Mouse (Mus musculus) forebrain, embryonic 11.5 days (tissue): ENCODE data around the gene Scly. TPM values are rescaled to one million over a fixed set of nuclear protein-coding genes. Genes with fewer than 3 reads are reported as not detected.

Experiments used
- ATAC-seq: fragments of 200-750 bp; cut with Nextera tagmentation; replicated peaks from 2 replicates; pipeline ENCODE4 v1.8.0; 2017; ENCODE audit warnings: moderate TSS enrichment; ENCODE audit not compliant: low FRiP score
- DNase-seq: peaks from one replicate; pipeline ENCODE4 v3.0.0-alpha.2; 2017; ENCODE audit warnings: low spot score
- H3K27ac ChIP-seq: fragments of 300-500 bp; sonication (generic); 2 replicates; pipeline ENCODE4 v1.5.1; 2014; ENCODE audit warnings: low read depth, low read length
- H3K27me3 ChIP-seq: fragments of 300-500 bp; sonication (generic); 2 replicates; pipeline ENCODE4 v1.6.1; 2014; ENCODE audit warnings: mild to moderate bottlenecking, low read length, mixed read lengths; ENCODE audit not compliant: control insufficient read depth, insufficient read depth
- H3K36me3 ChIP-seq: fragments of 300-500 bp; sonication (generic); 2 replicates; pipeline ENCODE4 v1.6.1; 2014; ENCODE audit warnings: mild to moderate bottlenecking, low read length, moderate library complexity, mixed read lengths; ENCODE audit not compliant: control insufficient read depth, insufficient read depth
- H3K4me1 ChIP-seq: fragments of 300-500 bp; sonication (generic); replicated peaks from 2 replicates; pipeline ENCODE4 v1.6.1; 2014; ENCODE audit warnings: low read length, mixed read lengths; ENCODE audit not compliant: control insufficient read depth, insufficient read depth
- H3K4me2 ChIP-seq: fragments of 300-500 bp; sonication (generic); 2 replicates; pipeline ENCODE4 v1.6.1; 2014; ENCODE audit warnings: low read depth, mild to moderate bottlenecking, low read length, moderate library complexity, mixed read lengths; ENCODE audit not compliant: severe bottlenecking
- H3K4me3 ChIP-seq: fragments of 300-500 bp; sonication (generic); 2 replicates; pipeline ENCODE4 v1.5.1; 2014; ENCODE audit warnings: low read depth, low read length
- H3K9ac ChIP-seq: fragments of 300-500 bp; sonication (generic); 2 replicates; pipeline ENCODE4 v1.6.1; 2014; ENCODE audit warnings: low read length
- H3K9me3 ChIP-seq: fragments of 300-500 bp; sonication (generic); 2 replicates; pipeline ENCODE4 v1.6.1; 2016; ENCODE audit warnings: low read length, mixed read lengths; ENCODE audit not compliant: control insufficient read depth
- WGBS: fragments of 180-500 bp; shearing (Covaris S2); extraction: QIAGEN DNeasy Blood & Tissue Kit; methylation state at CpG from one replicate; pipeline ENCODE4 v1.1.7; 2014; 5-methylcytosine and 5-hydroxymethylcytosine counted together
- polyA plus RNA-seq: library from polyadenylated mRNA; unstranded; fragments of >200 nt; fragmentation: Nextera tagmentation; extraction: Ambion mirVana; gene quantifications from 2 replicates; pipeline ENCODE4 v1.2.1, GENCODE M21; 2014

The Scly gene
- polyA plus RNA-seq, 1 experiment from 2014 or later: 14.2 TPM

GRCm38 (mm10) chr1:91292101-91292825 lies 5.9 kb upstream of the Scly start:
- H3K4me1 ChIP-seq: no peaks in the 10 kb centered on the region
- no peak for DNase-seq
- no peak overlapping the region for H3K9ac ChIP-seq
- H3K36me3 ChIP-seq: no peaks in the 10 kb centered on the region
- no peaks in the 10 kb centered on the region for H3K9me3 ChIP-seq
- WGBS: 95% methylated on average over 11 of the region's 11 CpGs
- no peak overlapping the region for H3K4me3 ChIP-seq
- ATAC-seq: no peak
- H3K27me3 ChIP-seq: no peaks in the 10 kb centered on the region
- H3K4me2 ChIP-seq: no peak overlapping the region
- H3K27ac ChIP-seq: no peak overlapping the region

- H3K4me3 ChIP-seq: no peak overlapping the region
- 0 out of 2 replicates have a peak, but pooled peaks cover 2% of the 10 kb centered on the region for H3K4me1 ChIP-seq
- DNase-seq (no peak), ATAC-seq (no peak)
- no peaks in the 10 kb centered on the region for H3K27me3 ChIP-seq
- H3K9me3 ChIP-seq: no peaks in the 10 kb centered on the region
- H3K9ac ChIP-seq: no peak overlapping the region
- WGBS: 95% methylated on average over 6 of the region's 6 CpGs
- H3K27ac ChIP-seq: no peak overlapping the region
- H3K4me2 ChIP-seq: no peak overlapping the region
- no peaks in the 10 kb centered on the region for H3K36me3 ChIP-seq
Observed at GRCm38 (mm10) chr1:91295544-91295943, 2.6 kb upstream of the Scly start.

- Histone ChIP-seq H3K27me3 (no peaks in the 10 kb centered on the region), H3K4me2 (peak overlapping the region; percentile 70), H3K4me1 (0 out of 2 replicates have a peak, but pooled peaks cover 2% of the 10 kb centered on the region), H3K36me3 (no peaks in the 10 kb centered on the region), H3K9ac (peak overlapping the region; percentile 5; the same call in 1 of the 2 replicates), H3K4me3 (peak overlapping the region; percentile 82), H3K9me3 (no peaks in the 10 kb centered on the region), H3K27ac (no peak overlapping the region)
- WGBS: 85% methylated on average over 13 of the region's 13 CpGs
- no peak for DNase-seq
- ATAC-seq: no peak
Observed at GRCm38 (mm10) chr1:91299026-91299706, 1.0 kb downstream of the Scly start.

GRCm38 (mm10) chr1:91299707-91300426 lies 1.7 kb downstream of the Scly start:
- H3K9ac ChIP-seq: no peak overlapping the region
- no peak overlapping the region for H3K4me3 ChIP-seq
- H3K4me2 ChIP-seq: no peak overlapping the region
- 85% methylated on average over 5 of the region's 5 CpGs for WGBS
- DNase-seq (no peak), ATAC-seq (no peak)
- no peaks in the 10 kb centered on the region for H3K9me3 ChIP-seq
- no peaks in the 10 kb centered on the region for H3K36me3 ChIP-seq
- no peak overlapping the region for H3K27ac ChIP-seq
- no peaks in the 10 kb centered on the region for H3K27me3 ChIP-seq
- H3K4me1 ChIP-seq: 0 out of 2 replicates have a peak, but pooled peaks cover 2% of the 10 kb centered on the region

GRCm38 (mm10) chr1:91301206-91301920 lies 3.2 kb downstream of the Scly start:
- DNase-seq (no peak), ATAC-seq (no peak)
- Histone ChIP-seq H3K9ac (no peak overlapping the region), H3K4me2 (no peak overlapping the region), H3K36me3 (no peaks in the 10 kb centered on the region; the same call in 1 of the 2 replicates), H3K27ac (no peak overlapping the region), H3K4me1 (0 out of 2 replicates have a peak, but pooled peaks cover 2% of the 10 kb centered on the region), H3K4me3 (no peak overlapping the region), H3K9me3 (no peaks in the 10 kb centered on the region), H3K27me3 (no peaks in the 10 kb centered on the region)
- 90% methylated on average over 3 of the region's 3 CpGs for WGBS

GRCm38 (mm10) chr1:91302021-91302420 lies 3.9 kb downstream of the Scly start:
- no peak overlapping the region for H3K4me2 ChIP-seq
- no peak overlapping the region for H3K9ac ChIP-seq
- 90% methylated on average over 3 of the region's 3 CpGs for WGBS
- H3K9me3 ChIP-seq: no peaks in the 10 kb centered on the region
- H3K27ac ChIP-seq: no peak overlapping the region
- H3K36me3 ChIP-seq: no peaks in the 10 kb centered on the region; the same call in 1 of the 2 replicates
- ATAC-seq: no peak
- H3K4me3 ChIP-seq: no peak overlapping the region
- H3K27me3 ChIP-seq: no peaks in the 10 kb centered on the region
- 0 out of 2 replicates have a peak, but pooled peaks cover 2% of the 10 kb centered on the region for H3K4me1 ChIP-seq
- no peak for DNase-seq

- no peak overlapping the region for H3K27ac ChIP-seq
- H3K4me1 ChIP-seq: no peaks in the 10 kb centered on the region
- WGBS: 93% methylated on average over 4 of the region's 4 CpGs
- H3K9ac ChIP-seq: no peak overlapping the region
- H3K4me3 ChIP-seq: no peak overlapping the region
- no peaks in the 10 kb centered on the region for H3K9me3 ChIP-seq
- no peak overlapping the region for H3K4me2 ChIP-seq
- H3K27me3 ChIP-seq: no peaks in the 10 kb centered on the region
- ATAC-seq (no peak), DNase-seq (no peak)
- H3K36me3 ChIP-seq: no peaks in the 10 kb centered on the region; the same call in 1 of the 2 replicates
Observed at GRCm38 (mm10) chr1:91304621-91305020, 6.5 kb downstream of the Scly start.
